Mouse (Mus musculus): ENCODE data around the gene Acvr1b.

Acvr1b gene

GRCm38 (mm10) chr15:101175131-101175460 lies 1.2 kb downstream of the Acvr1b start:
- DNase-seq (ENCODE audit: low spot score) = no peak

GRCm38 (mm10) chr15:101175613-101176283 lies 1.9 kb downstream of the Acvr1b start:
- no peak for DNase-seq (ENCODE audit: low spot score)

- no peak for DNase-seq (ENCODE audit: low spot score)
Observed at GRCm38 (mm10) chr15:101176284-101176680, 2.4 kb downstream of the Acvr1b start.

GRCm38 (mm10) chr15:101176795-101177691 lies 3.2 kb downstream of the Acvr1b start:
- no peak for DNase-seq (ENCODE audit: low spot score)

GRCm38 (mm10) chr15:101180363-101181105 lies 6.7 kb downstream of the Acvr1b start:
- no peak for DNase-seq (ENCODE audit: low spot score)

GRCm38 (mm10) chr15:101181106-101181466 lies 7.2 kb downstream of the Acvr1b start:
- DNase-seq (ENCODE audit: low spot score) = no peak

- no peak for DNase-seq (ENCODE audit: low spot score)
Observed at GRCm38 (mm10) chr15:101181500-101181899, 7.6 kb downstream of the Acvr1b start.

GRCm38 (mm10) chr15:101182676-101183075 lies 8.8 kb downstream of the Acvr1b start:
- no peak for DNase-seq (ENCODE audit: low spot score)

GRCm38 (mm10) chr15:101184300-101184699 lies 10.4 kb downstream of the Acvr1b start:
- no peak for DNase-seq (ENCODE audit: low spot score)

GRCm38 (mm10) chr15:101185549-101185948 lies 11.7 kb downstream of the Acvr1b start:
- no peak for DNase-seq (ENCODE audit: low spot score)

GRCm38 (mm10) chr15:101187907-101188306 lies 14.0 kb downstream of the Acvr1b start:
- DNase-seq (ENCODE audit: low spot score) = no peak

- DNase-seq (ENCODE audit: low spot score) = no peak
Observed at GRCm38 (mm10) chr15:101189981-101190761, 16.3 kb downstream of the Acvr1b start.

- no peak for DNase-seq (ENCODE audit: low spot score)
Observed at GRCm38 (mm10) chr15:101190762-101191150, 16.9 kb downstream of the Acvr1b start.

- no peak for DNase-seq (ENCODE audit: low spot score)
Observed at GRCm38 (mm10) chr15:101191459-101192259, 17.8 kb downstream of the Acvr1b start.

- no peak for DNase-seq (ENCODE audit: low spot score)
Observed at GRCm38 (mm10) chr15:101192260-101192640, 18.4 kb downstream of the Acvr1b start.

GRCm38 (mm10) chr15:101192651-101193050 lies 18.8 kb downstream of the Acvr1b start:
- no peak for DNase-seq (ENCODE audit: low spot score)

- no peak for DNase-seq (ENCODE audit: low spot score)
Observed at GRCm38 (mm10) chr15:101193971-101194370, 20.1 kb downstream of the Acvr1b start.

- no peak for DNase-seq (ENCODE audit: low spot score)
Observed at GRCm38 (mm10) chr15:101194951-101195823, 21.3 kb downstream of the Acvr1b start.

GRCm38 (mm10) chr15:101196079-101196795 lies 22.4 kb downstream of the Acvr1b start:
- DNase-seq (ENCODE audit: low spot score) = no peak
